Mouse (Mus musculus) gastrocnemius, adult 2 months (tissue): ENCODE results near the gene Tarbp2. TPM values are rescaled to one million over a fixed set of nuclear protein-coding genes. Genes with fewer than 3 reads are reported as not detected.

Source experiments
- DNase-seq: peaks from one replicate; pipeline ENCODE4 v3.0.0; 2022
- H3K27ac ChIP-seq: fragments of 200-600 bp; 2 replicates; pipeline ENCODE4 v1.8.1; 2022; ENCODE audit warnings: mild to moderate bottlenecking
- H3K4me3 ChIP-seq: fragments of 200-600 bp; 2 replicates; pipeline ENCODE4 v1.8.1; 2022; ENCODE audit warnings: mild to moderate bottlenecking, moderate library complexity
- CTCF ChIP-seq: fragments of 200-600 bp; IDR thresholded peaks from 2 replicates; pipeline ENCODE4 v1.8.1; 2022; ENCODE audit warnings: antibody characterized with exemption, mild to moderate bottlenecking, moderate library complexity
- intact Hi-C: fragments of 180-260 bp; cut with DNase I; formaldehyde crosslinking; loops from one replicate; pipeline ENCODE4 v1.15.1; 2025
- total RNA-seq, 2 experiments: library from RNA; stranded (reverse); gene quantifications; 2 replicates each; pipeline ENCODE4 v1.2.3; 2021

Gene Tarbp2
- total RNA-seq, 2 experiments from 2014 or later: 33.0 to 37.0 TPM

DNA sequence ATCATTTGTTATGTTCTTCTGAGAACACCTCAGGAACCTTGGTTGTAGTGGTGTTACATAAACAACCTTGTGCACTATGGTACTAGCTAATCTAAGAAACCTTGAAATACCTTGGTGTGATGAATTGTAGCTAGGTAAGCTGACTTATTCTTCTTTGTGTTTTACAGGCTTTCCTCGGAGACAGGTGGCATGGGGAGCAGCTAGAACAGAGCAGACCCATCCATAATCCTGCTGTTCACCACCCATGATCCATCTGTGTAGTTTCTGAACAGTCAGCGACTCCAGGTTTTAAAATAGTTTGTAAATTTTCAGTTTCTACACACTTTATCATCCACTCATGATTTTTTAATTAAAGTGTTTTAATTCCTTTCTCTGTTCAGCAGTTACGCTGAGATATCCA, 19.7 kb upstream of the Tarbp2 start:
- no peak for TF ChIP-seq CTCF
- no peak overlapping the region for H3K27ac ChIP-seq
- DNase-seq: no peak
- no peak overlapping the region for H3K4me3 ChIP-seq
- intact Hi-C loops: no loop called here

DNA sequence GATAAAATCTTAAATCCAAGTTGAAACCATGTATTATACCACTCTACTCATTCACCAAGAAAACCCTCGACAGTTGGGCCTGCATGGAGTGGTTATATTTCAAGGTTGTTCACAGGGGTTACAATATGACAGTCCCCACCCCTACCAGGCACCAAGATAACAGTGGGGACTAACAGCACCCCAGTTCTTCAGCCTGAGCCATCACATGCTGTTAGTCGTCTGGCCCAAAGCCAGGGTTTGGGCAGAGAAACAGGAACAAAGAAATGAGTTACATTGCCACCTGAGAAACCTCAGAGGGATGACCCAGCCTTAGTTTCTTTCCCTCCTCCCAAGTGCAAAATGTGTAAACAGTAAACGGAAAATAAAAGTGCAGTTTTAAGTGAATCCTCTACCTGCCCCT, 18.6 kb upstream of the Tarbp2 start:
- Histone ChIP-seq H3K27ac (no peak overlapping the region), H3K4me3 (no peak overlapping the region)
- intact Hi-C loops: no loop called here
- DNase-seq: no peak
- TF ChIP-seq CTCF: no peak

DNA sequence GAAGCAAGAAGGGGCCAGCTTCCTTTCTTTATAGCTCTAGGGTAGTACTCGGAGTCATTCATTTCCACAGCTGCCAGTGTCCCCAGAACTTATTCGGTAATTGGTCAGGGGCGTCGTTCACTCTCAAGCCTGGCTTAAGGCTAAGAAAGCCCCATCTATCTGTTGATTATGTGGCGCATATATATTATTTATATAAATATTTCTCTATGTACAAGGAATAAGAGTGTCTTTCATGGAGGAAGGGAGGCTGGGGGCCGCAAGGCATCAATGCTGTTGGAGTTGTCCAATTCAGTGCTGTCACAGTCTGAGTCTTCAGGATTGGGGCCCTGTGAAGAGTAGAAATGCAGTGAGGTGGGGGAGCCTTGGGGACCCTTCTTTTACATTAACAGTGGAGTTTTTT, 18.1 kb upstream of the Tarbp2 start:
- TF ChIP-seq CTCF: no peak
- Histone ChIP-seq H3K27ac (no peak overlapping the region), H3K4me3 (no peak overlapping the region)
- intact Hi-C loops: loop anchor here (2.0 kb wide), 1 partner anchor 15 kb away; no protein-coding TSS in a partner anchor
- no peak for DNase-seq

DNA sequence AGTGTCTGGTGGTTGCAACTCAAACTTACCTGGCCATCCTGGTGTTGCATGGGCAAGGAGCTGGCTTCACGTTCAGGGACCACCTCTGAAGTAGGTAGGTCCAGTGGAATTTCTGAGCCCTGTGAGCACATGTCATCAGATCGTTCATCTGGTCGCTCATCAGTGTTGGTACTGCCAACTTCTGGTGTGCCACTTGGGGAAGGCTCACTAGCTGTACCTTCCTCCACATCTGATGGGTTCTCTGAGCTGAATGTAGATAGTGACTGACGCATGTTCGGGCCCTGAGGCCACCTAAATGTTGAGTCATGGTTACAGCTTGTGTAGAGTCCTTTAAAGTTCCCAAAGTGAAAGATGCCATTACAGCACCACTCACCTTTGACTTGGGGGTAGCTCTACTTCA, 17.5 kb upstream of the Tarbp2 start:
- intact Hi-C loops: loop anchor here (2.0 kb wide), 1 partner anchor 16 kb away; no protein-coding TSS in a partner anchor
- Histone ChIP-seq H3K27ac (no peak overlapping the region), H3K4me3 (no peak overlapping the region)
- DNase-seq: no peak
- no peak for TF ChIP-seq CTCF

DNA sequence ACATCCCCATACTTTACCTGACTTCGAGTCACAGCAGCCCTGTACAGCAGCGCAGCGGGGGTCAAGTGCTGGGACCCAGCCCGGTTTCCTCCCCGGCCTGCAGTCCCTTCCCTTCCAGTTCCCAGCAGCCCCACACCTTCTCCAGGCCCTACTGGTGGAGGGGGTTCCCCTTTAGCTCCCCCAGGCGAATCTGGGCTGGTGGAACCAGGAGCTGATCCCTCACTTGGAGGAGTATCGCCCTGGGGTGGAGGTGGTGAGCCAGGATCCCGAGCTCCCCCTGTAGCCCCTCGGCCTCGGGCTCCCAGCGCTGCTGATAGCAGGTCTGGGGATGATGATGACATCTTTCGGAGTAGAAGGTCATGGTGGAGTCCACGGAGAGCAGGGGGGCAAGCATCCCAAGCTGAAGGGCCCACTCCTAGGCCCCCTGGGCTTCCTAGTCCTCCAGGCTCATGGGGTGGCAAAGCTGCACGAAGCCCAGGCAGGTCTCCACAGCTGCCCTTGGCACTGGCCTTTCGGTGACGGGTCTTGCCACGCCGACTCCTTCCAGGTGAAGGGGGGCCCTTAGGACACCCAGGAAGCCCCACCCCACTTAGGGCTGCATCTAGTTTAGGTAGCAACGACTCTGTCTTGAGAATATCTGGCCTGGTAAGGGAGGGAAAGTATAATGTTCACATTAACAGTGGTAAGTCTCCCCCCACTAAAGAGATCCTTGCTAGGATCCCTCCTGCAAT, 16.7 kb upstream of the Tarbp2 start:
- no peak overlapping the region for H3K4me3 ChIP-seq
- no peak for TF ChIP-seq CTCF
- no peak for DNase-seq
- intact Hi-C loops: loop anchor here (2.0 kb wide), 1 partner anchor 16 kb away; no protein-coding TSS in a partner anchor
- H3K27ac ChIP-seq: no peak overlapping the region

DNA sequence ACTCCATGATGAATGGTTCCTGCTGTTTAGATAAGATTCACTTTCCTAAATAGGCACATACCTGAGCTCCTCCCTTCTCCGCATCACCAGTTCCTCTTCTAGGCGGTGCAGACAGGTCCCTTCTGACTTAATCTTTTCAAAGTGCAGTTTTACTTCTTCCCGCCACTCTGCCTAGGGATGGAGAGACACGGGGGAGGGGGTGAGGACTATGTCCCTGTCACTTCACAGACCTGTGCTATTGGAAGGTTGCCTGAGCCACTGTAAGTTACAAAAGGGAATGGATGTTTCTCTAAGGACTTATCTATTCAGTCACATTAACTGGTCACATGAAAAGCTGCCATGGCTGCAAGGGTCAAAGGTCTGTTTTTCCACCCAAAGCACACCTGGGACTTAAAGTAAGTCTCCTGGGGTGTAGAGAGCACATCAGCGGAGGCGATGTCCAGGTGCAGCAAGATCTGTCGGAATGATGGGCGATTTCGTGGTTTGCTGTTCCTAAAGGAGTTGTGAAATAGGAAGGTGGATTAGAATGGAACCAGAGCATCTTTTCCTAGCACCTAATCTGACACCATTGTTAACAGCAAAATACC, 15.6 kb upstream of the Tarbp2 start:
- intact Hi-C loops: no loop called here
- no peak for DNase-seq
- H3K27ac ChIP-seq: no peak overlapping the region
- no peak for TF ChIP-seq CTCF
- no peak overlapping the region for H3K4me3 ChIP-seq

DNA sequence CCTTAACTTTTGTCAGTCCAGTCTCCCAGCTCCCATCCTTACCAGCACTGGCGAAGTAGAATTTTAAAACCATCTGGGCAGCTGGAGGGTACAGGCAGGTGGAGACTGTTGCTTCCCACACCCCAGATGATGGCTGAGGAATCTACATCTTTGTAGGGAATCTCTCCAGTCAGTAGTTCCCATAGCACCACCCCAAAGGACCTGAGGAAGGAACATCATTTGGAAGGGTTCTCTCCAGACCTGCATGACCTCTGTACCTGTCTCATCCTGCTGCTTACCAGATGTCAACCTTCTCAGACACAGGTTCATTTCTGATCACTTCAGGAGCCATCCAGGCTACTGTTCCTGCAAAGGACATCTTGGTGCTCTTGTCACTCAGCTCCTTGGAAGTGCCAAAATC, 14.5 kb upstream of the Tarbp2 start, which contains the start of gene Gm10337:
Gm10337 (plus strand) TSS at position 276 of the 400 bp plus-strand sequence.
- no peak for DNase-seq
- intact Hi-C loops: no loop called here
- no peak within 1 kb of the TSS for H3K27ac ChIP-seq
- TF ChIP-seq CTCF: no peak
- no peak within 1 kb of the TSS for H3K4me3 ChIP-seq

DNA sequence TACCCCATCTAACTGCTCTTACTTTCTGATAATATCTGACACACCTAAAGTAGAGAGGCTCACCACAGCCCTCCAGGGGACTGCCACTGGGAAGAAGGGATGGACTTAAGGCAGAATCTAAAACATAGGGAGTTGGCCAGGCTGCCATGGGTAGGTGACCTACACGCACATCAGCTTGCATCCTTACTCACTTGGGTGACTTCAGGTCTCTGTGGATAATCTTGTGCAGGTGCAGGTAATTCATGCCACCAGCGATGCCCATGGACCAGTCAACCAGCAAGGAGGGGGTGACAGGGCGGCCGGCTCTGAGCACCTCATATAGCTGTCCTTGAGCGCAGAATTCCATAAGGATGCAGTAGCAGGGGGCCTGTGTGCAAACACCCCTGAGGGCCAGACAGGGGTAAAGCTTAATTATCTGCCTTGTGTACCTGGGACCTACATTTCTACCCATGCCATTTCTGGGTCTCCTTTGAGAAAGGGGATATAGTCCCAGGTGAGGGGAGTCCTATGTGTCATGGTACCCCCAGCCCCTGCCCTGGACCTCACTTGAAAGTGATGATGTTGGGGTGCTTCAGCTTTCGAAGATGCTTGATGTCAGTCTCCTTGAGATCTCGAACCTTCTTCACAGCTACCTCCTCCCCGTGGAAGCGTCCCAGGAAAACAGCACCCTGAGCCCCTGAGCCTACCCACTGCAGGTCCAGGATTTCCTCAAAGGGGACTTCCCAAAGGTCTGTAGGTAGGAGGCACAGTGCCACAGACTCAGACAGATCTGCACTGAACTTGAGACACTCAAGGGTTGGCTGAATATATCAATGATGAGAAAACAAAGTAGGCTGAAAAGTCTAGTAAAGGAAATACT, 13.8 kb upstream of the Tarbp2 start:
- Histone ChIP-seq H3K4me3 (no peak overlapping the region), H3K27ac (no peak overlapping the region)
- no peak for TF ChIP-seq CTCF
- intact Hi-C loops: no loop called here
- DNase-seq: no peak

DNA sequence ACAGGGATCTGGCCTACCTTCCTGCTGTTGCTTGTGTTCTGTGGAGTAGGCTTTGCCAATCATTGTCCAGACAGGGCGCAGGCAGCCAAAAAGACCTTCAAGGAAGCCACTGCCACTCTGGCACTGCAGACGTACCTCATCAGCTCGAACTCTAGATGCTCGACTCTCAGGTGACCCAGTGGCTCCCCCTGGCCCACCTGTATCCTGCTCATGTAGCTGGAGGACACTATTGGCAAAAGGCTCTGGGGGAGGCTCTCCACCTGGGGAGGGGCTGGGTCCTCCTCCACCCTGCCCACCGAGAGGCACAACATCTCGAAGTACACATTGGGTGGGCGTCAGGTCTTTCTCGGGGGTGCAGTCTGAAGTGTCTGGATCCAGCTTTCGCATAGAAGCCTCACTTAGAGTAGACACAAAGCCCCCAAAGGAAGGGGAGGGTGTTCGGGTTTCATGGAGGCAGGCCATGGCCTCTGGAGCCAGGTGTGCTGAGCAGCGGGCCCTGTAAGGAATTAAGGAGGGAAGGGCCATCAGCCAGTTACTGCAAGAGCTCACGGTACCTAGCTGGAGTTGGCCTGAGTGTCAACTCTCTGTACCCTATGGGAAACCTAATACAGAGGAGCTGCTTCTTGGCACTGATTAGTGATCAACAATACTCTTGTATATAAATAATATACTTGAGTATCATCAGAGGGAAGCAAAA, 12.8 kb upstream of the Tarbp2 start:
- peak; percentile 16 for DNase-seq
- intact Hi-C loops: no loop called here
- H3K4me3 ChIP-seq: no peak overlapping the region
- no peak overlapping the region for H3K27ac ChIP-seq
- no peak for TF ChIP-seq CTCF

DNA sequence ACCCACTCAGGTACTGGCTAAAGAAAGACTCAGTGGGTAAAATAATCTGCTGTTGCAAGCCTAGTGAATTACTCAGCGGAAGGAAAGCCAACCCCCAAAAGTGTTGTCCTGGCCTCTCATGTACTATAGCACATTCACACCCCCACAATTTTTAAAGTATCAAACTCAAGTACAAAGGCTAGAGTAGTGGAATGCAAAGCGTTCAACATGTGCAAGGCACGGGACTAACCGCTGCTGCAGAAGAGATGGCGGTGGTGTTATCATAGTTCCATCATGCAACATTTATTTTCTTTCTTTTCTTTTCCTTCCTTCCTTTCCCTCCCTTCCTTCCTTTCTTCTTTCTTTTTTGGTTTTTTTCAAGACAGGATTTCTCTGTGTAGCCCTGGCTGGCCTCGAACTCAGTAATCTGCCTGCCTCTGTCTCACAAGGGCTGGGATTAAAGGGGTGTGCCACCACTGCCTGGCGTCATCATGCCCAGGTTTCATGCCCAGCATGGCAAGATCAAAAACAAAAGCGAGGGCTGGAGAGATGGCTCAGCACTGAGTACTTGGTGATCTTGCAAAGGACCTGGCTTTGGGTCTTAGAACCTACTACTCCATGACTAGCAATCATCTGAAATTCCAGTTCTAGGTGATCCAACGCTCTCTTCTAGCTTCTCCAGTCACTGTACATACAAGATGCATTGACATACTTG, 12.1 kb upstream of the Tarbp2 start:
- intact Hi-C loops: no loop called here
- no peak for TF ChIP-seq CTCF
- Histone ChIP-seq H3K4me3 (no peak overlapping the region), H3K27ac (no peak overlapping the region)
- DNase-seq: no peak

DNA sequence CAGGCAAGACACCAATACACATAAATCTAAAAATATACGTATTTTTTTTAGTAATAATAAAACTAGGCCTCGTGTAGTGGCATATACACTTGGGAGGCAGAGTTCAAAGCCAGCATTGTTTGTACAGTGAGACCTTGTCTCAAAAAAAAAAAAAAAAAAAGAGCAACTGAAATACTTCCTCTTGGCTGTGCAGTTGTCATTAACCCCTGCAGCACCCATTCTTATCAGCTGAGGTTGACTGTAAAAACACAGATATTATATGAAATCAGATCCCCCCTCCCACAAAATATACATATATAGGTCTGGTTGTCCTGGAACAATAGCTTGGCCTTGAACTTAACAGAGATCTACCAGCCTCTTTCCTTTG, 11.5 kb upstream of the Tarbp2 start:
- intact Hi-C loops: no loop called here
- Histone ChIP-seq H3K27ac (no peak overlapping the region), H3K4me3 (no peak overlapping the region)
- no peak for DNase-seq
- no peak for TF ChIP-seq CTCF

DNA sequence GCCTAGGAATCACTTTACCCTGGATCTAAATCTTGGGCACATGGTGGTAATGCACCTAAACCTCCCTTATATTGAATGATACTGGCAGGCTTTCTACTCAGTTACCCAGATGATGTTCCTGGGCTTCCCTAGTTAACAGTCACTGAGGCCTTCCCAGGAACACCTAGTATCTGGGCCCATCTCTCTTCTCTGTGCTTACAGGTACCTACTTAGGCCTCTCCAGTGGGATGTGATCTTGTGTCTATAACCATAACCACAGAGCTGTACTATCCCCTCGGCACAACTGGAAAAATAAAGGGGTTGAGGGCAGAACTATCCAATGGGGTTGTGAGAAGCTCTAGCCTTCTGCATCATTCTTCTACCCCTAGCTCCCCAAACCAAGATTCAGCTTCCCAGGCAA, 11.1 kb upstream of the Tarbp2 start:
- intact Hi-C loops: no loop called here

More for the DNA sequence above, 11.1 kb upstream of the Tarbp2 start:
- no peak overlapping the region for H3K4me3 ChIP-seq
- H3K27ac ChIP-seq: no peak overlapping the region
- no peak for DNase-seq
- TF ChIP-seq CTCF: no peak
